Mouse (Mus musculus): ENCODE results near the gene Tnrc18. TPM values are rescaled to one million over a fixed set of nuclear protein-coding genes. Genes with fewer than 3 reads are reported as not detected.

Gene Tnrc18
- polyA plus RNA-seq, 1 experiment from 2014 or later, result 35.9 TPM

- Histone ChIP-seq H3K27me3 (no peaks in the 10 kb centered on the region), H3K36me3 (ENCODE audit: poor library complexity, severe bottlenecking) (peaks cover 44% of the 10 kb centered on the region), H3K27ac (no peak overlapping the region), H3K9me3 (replicated peaks) (no peaks in the 10 kb centered on the region), H3K4me3 (no peak overlapping the region), H3K4me1 (peaks cover 95% of the 10 kb centered on the region), H3K4me2 (no peak overlapping the region), H3K9ac (no peak overlapping the region)
- WGBS, result 88% methylated on average over 12 of the region's 12 CpGs
- no peak for ATAC-seq
These were observed 19.3 kb downstream of the Tnrc18 start for GRCm38 (mm10) chr5:142798190-142798589.

DNA sequence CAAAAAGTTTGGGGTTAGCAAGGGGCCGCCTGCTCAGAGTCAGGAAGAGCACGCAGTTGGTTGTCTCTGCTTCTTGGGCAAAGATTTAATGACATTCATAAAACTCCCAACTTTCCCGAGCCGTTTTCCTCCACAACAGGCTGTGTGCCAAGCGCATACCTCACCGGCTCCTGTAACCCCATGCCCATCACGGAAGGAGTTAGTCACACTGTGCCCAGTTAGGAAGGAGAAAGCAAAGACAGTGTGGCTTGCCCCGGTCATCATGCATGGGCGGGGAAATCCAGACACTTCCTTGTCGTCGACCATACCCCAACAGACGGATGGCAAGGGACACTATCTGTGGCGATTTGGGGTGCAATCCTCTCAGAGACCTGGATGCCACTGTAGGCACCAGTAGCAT, 19.8 kb downstream of the Tnrc18 start:
- 79% methylated on average over 13 of the region's 13 CpGs for WGBS
- Histone ChIP-seq H3K36me3 (ENCODE audit: poor library complexity, severe bottlenecking) (peaks cover 49% of the 10 kb centered on the region), H3K4me1 (peaks cover 96% of the 10 kb centered on the region), H3K27ac (0 out of 2 replicates have a peak overlapping the region, but pooled peaks have one; percentile 15), H3K9me3 (replicated peaks) (no peaks in the 10 kb centered on the region), H3K4me2 (no peak overlapping the region), H3K27me3 (no peaks in the 10 kb centered on the region), H3K9ac (no peak overlapping the region), H3K4me3 (no peak overlapping the region)
- no peak for ATAC-seq

DNA sequence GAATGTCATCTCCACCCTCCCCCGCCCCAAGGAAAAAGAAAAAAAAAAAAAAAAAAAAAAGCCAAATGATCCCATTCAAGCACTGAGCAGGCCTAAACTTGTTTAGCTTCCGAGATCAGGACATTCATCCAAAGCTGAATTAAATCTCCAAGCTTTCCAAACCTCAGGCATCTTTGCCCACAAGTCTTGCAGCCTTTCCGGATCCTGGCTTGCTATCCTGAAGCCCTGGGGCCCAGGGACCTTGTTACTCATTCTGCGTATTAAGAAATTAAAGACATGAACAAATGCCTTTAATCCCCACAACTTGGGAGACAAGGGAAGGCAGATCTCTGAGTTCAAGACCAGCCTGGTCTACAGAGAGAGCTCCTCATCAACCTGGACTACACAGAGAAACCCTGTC, 20.5 kb downstream of the Tnrc18 start:
- 94% methylated on average over 4 of the region's 4 CpGs for WGBS
- H3K4me3 ChIP-seq, result no peak overlapping the region
- ATAC-seq, result no peak

GRCm38 (mm10) chr5:142794582-142794981, 22.9 kb downstream of the Tnrc18 start:
- WGBS, result 84% methylated on average over 13 of the region's 13 CpGs
- no peak for ATAC-seq
- peaks cover 57% of the 10 kb centered on the region for H3K36me3 ChIP-seq (ENCODE audit: poor library complexity, severe bottlenecking)
- no peaks in the 10 kb centered on the region for H3K9me3 ChIP-seq (replicated peaks)
- H3K4me2 ChIP-seq, result no peak overlapping the region
- H3K4me3 ChIP-seq, result no peak overlapping the region
- peak overlapping the region; percentile 12 for H3K27ac ChIP-seq
- H3K4me1 ChIP-seq, result peaks cover 73% of the 10 kb centered on the region
- peak overlapping the region; percentile 14 for H3K9ac ChIP-seq
- H3K27me3 ChIP-seq, result no peaks in the 10 kb centered on the region

More for the DNA sequence above, 20.5 kb downstream of the Tnrc18 start:
- Histone ChIP-seq H3K4me2 (no peak overlapping the region), H3K36me3 (ENCODE audit: poor library complexity, severe bottlenecking) (peaks cover 53% of the 10 kb centered on the region), H3K9ac (no peak overlapping the region), H3K4me1 (peaks cover 90% of the 10 kb centered on the region), H3K27me3 (no peaks in the 10 kb centered on the region), H3K27ac (peak overlapping the region; percentile 20), H3K9me3 (replicated peaks) (no peaks in the 10 kb centered on the region)

DNA sequence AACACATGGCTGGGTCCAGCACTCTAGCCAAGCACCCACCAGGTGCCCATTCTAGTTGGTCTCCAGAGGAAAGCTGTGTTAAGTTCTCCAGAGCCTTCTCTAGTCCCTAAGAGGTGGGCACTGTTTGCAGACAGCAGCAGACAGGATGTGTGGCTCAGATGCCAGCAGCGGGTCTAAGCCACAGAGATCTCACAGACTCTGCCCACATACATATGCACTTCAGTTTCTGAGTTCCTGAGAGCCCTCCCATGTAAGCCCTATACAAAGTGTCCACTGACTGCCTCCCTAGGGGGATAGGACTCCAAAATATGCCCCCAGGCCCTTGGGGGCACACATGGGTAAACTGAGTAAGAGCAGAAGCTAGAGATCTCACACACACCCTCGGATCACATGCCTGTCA, 23.3 kb downstream of the Tnrc18 start:
- peaks cover 69% of the 10 kb centered on the region for H3K4me1 ChIP-seq
- peaks cover 57% of the 10 kb centered on the region for H3K36me3 ChIP-seq (ENCODE audit: poor library complexity, severe bottlenecking)
- H3K4me2 ChIP-seq, result no peak overlapping the region
- H3K9me3 ChIP-seq (replicated peaks), result no peaks in the 10 kb centered on the region
- peak overlapping the region; percentile 12; the same call in 1 of the 2 replicates for H3K27ac ChIP-seq
- no peak for ATAC-seq
- no peaks in the 10 kb centered on the region for H3K27me3 ChIP-seq
- 87% methylated on average over 2 of the region's 2 CpGs for WGBS
- H3K9ac ChIP-seq, result 0 out of 2 replicates have a peak overlapping the region, but pooled peaks have one; percentile 14
- no peak overlapping the region for H3K4me3 ChIP-seq

GRCm38 (mm10) chr5:142792594-142792993, 24.9 kb downstream of the Tnrc18 start:
- Histone ChIP-seq H3K36me3 (ENCODE audit: poor library complexity, severe bottlenecking) (peaks cover 69% of the 10 kb centered on the region), H3K27me3 (no peaks in the 10 kb centered on the region), H3K4me1 (peaks cover 55% of the 10 kb centered on the region), H3K4me3 (no peak overlapping the region), H3K9me3 (replicated peaks) (peaks cover 3% of the 10 kb centered on the region; the same call in 1 of the 2 replicates), H3K4me2 (no peak overlapping the region), H3K27ac (no peak overlapping the region), H3K9ac (no peak overlapping the region)
- no peak for ATAC-seq
- 88% methylated on average over 4 of the region's 4 CpGs for whole genome bisulfite sequencing

DNA sequence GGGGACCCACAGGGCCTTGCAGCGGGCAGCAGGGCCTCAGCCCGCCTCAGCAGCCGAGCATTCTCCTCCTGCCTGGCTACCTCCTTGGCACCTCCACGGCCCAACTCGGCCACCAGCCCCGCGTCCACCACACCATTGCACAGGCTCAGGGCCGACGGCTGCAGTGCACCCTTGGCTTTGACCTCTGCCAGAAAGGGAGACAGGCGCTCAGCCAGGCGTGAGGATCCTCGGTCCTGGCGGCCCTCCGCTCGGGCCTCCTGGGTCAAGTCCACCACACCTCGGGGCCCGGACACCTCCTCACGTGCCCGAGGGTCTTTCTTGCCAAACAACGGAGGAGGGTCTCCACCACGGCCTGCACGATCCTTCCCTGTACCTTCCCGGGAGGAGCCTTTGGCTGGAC, 29.2 kb downstream of the Tnrc18 start:
- 95% methylated on average over 23 of the region's 23 CpGs for WGBS
- Histone ChIP-seq H3K27me3 (no peaks in the 10 kb centered on the region), H3K4me3 (no peak overlapping the region), H3K9ac (no peak overlapping the region), H3K27ac (no peak overlapping the region), H3K4me2 (no peak overlapping the region), H3K9me3 (replicated peaks) (peaks cover 3% of the 10 kb centered on the region; the same call in 1 of the 2 replicates), H3K36me3 (ENCODE audit: poor library complexity, severe bottlenecking) (peaks cover 81% of the 10 kb centered on the region), H3K4me1 (peaks cover 49% of the 10 kb centered on the region)
- ATAC-seq, result no peak

DNA sequence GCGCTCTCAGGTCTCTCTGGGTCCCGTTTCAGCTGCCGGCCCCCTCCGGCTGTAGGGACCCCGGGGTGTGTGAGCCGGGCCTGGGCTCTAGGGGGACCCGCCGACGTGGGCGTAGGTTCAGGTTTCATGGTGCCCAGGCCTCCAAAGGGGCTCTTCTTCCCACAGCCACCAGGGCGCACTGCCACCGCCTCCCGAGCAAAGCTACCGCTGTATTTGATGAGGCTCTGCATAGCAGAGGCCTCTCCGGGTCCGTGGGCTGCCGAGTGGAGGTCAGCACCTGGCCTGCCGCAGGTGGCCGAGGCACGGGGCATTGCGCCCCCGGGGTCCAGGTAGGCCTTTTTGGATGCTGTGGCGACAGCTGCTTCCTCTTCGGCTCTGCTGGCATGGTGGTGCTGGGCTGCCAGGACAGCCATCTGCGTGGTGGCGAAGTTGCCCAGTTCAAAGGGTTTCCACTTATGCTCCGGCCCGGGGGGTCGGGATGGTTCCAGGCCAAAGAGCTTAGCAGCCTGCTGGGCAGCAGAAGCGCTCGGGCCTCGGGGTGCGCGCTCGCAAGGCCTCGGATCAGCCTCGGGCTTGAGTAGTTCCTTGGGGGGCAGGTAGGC, 30.1 kb downstream of the Tnrc18 start:
- no peak for ATAC-seq
- Histone ChIP-seq H3K36me3 (ENCODE audit: poor library complexity, severe bottlenecking) (peaks cover 81% of the 10 kb centered on the region), H3K9ac (no peak overlapping the region; the same call in 1 of the 2 replicates)

DNA sequence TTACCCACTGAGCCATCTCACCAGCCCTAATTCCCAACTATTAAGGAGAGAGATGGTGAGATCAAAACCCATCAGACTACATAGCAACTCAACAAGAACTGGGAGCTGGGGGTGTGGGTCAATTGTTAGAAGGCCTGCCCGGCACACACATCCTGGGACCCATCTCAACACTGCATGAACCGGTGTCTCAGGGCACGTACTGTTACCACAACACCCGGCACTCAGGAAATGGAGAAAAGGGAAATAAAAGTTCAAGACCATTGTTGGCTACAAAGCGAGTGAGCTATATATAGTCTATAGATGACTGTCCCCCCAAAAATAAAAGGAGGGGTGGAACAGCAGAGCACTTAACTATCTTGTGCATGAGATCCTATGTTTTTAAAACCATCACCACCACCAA, 30.8 kb downstream of the Tnrc18 start:
- H3K4me3 ChIP-seq, result no peak overlapping the region
- H3K4me1 ChIP-seq, result peaks cover 46% of the 10 kb centered on the region
- WGBS, result 94% methylated on average over 5 of the region's 5 CpGs
- no peak for ATAC-seq
- H3K27ac ChIP-seq, result no peak overlapping the region
- no peak overlapping the region for H3K9ac ChIP-seq
- no peaks in the 10 kb centered on the region for H3K27me3 ChIP-seq
- no peak overlapping the region for H3K4me2 ChIP-seq
- H3K9me3 ChIP-seq (replicated peaks), result peaks cover 3% of the 10 kb centered on the region; the same call in 1 of the 2 replicates
- peaks cover 82% of the 10 kb centered on the region for H3K36me3 ChIP-seq (ENCODE audit: poor library complexity, severe bottlenecking)

More for the DNA sequence above, 30.1 kb downstream of the Tnrc18 start:
- WGBS, result 84% methylated on average over 37 of the region's 37 CpGs
- no peak overlapping the region; the same call in 1 of the 2 replicates for H3K4me2 ChIP-seq
- H3K27me3 ChIP-seq, result no peaks in the 10 kb centered on the region
- peaks cover 46% of the 10 kb centered on the region for H3K4me1 ChIP-seq
- H3K27ac ChIP-seq, result no peak overlapping the region
- no peak overlapping the region for H3K4me3 ChIP-seq
- peaks cover 3% of the 10 kb centered on the region; the same call in 1 of the 2 replicates for H3K9me3 ChIP-seq (replicated peaks)

GRCm38 (mm10) chr5:142786215-142786614, 31.2 kb downstream of the Tnrc18 start:
- Histone ChIP-seq H3K9ac (no peak overlapping the region), H3K4me2 (no peak overlapping the region), H3K4me1 (peaks cover 50% of the 10 kb centered on the region), H3K27ac (no peak overlapping the region), H3K36me3 (ENCODE audit: poor library complexity, severe bottlenecking) (peaks cover 83% of the 10 kb centered on the region), H3K4me3 (no peak overlapping the region), H3K9me3 (replicated peaks) (peaks cover 3% of the 10 kb centered on the region; the same call in 1 of the 2 replicates), H3K27me3 (no peaks in the 10 kb centered on the region)
- ATAC-seq, result no peak
- WGBS, result 94% methylated on average over 3 of the region's 3 CpGs

GRCm38 (mm10) chr5:142783142-142783540, 34.3 kb downstream of the Tnrc18 start:
- peak overlapping the region; percentile 14; the same call in 1 of the 2 replicates for H3K27ac ChIP-seq
- peaks cover 66% of the 10 kb centered on the region for H3K4me1 ChIP-seq
- no peak overlapping the region for H3K4me2 ChIP-seq
- no peaks in the 10 kb centered on the region for H3K27me3 ChIP-seq
- 0 out of 2 replicates have a peak, but pooled peaks cover 3% of the 10 kb centered on the region for H3K9me3 ChIP-seq (replicated peaks)
- peaks cover 79% of the 10 kb centered on the region for H3K36me3 ChIP-seq (ENCODE audit: poor library complexity, severe bottlenecking)
- no peak overlapping the region for H3K9ac ChIP-seq
- whole genome bisulfite sequencing, result 65% methylated on average over 7 of the region's 7 CpGs
- H3K4me3 ChIP-seq, result no peak overlapping the region
- no peak for ATAC-seq

- Histone ChIP-seq H3K4me1 (peaks cover 70% of the 10 kb centered on the region), H3K9me3 (replicated peaks) (no peaks in the 10 kb centered on the region), H3K36me3 (ENCODE audit: poor library complexity, severe bottlenecking) (peaks cover 79% of the 10 kb centered on the region), H3K4me3 (no peak overlapping the region), H3K9ac (no peak overlapping the region), H3K27ac (peak overlapping the region; percentile 14; the same call in 1 of the 2 replicates), H3K27me3 (no peaks in the 10 kb centered on the region), H3K4me2 (no peak overlapping the region)
- WGBS, result 85% methylated on average over 8 of the region's 8 CpGs
- no peak for ATAC-seq
These were observed 34.9 kb downstream of the Tnrc18 start for GRCm38 (mm10) chr5:142782459-142783141.
